Mouse (Mus musculus) spleen, adult 2 months (tissue): ENCODE measurements at regions not wholly inside any gene's neighbourhood (a gene's known extent, or its start where the extent isn't known, plus 50 kb on each side); places are given as distances from the start of the nearest gene placed in this dataset.

ENCODE experiments used
- DNase-seq, 2 experiments: peaks; one replicate each; pipeline versions ENCODE4 v3.0.0 to v3.0.0-alpha.2; 2012 to 2021; ENCODE audit warnings: low spot score in 2 of 2, low read depth in 1 of 2
- H3K27ac ChIP-seq: fragments of 200-500 bp; 2 replicates; pipeline ENCODE4 v1.5.1; 2012; ENCODE audit warnings: low read length, inconsistent platforms; ENCODE audit not compliant: insufficient read depth
- H3K27me3 ChIP-seq: fragments of 200-500 bp; 2 replicates; pipeline ENCODE4 v1.6.1; 2012; ENCODE audit warnings: mild to moderate bottlenecking, moderate library complexity, low read length, inconsistent platforms; ENCODE audit not compliant: control insufficient read depth, insufficient read depth
- H3K36me3 ChIP-seq: fragments of 200-500 bp; 2 replicates; pipeline ENCODE4 v1.6.1; 2012; ENCODE audit warnings: mild to moderate bottlenecking, low read length, inconsistent platforms; ENCODE audit not compliant: control insufficient read depth, insufficient read depth
- H3K4me1 ChIP-seq: fragments of 200-500 bp; 2 replicates; pipeline ENCODE4 v1.6.1; 2011; ENCODE audit warnings: inconsistent platforms; ENCODE audit not compliant: control insufficient read depth, insufficient read depth, insufficient read length
- H3K4me3 ChIP-seq: fragments of 200-500 bp; 2 replicates; pipeline ENCODE4 v1.5.1; 2011; ENCODE audit warnings: mild to moderate bottlenecking, inconsistent platforms; ENCODE audit not compliant: insufficient read depth, insufficient read length; ENCODE audit errors: extremely low read depth
- CTCF ChIP-seq: fragments of 200-500 bp; IDR thresholded peaks from 2 replicates; pipeline ENCODE4 v1.5.1; 2011; ENCODE audit warnings: mild to moderate bottlenecking, inconsistent platforms; ENCODE audit not compliant: insufficient read depth, insufficient read length, insufficient replicate concordance; ENCODE audit errors: extremely low read depth
- POLR2A ChIP-seq: fragments of 200-500 bp; IDR thresholded peaks from 2 replicates; pipeline ENCODE4 v1.6.1; 2011; ENCODE audit warnings: low read depth, low read length, inconsistent platforms
- WGBS: fragments of 180-500 bp; shearing (Covaris S2); methylation state at CpG from one replicate; pipeline ENCODE4 v1.1.7; 2018; 5-methylcytosine and 5-hydroxymethylcytosine counted together

DNA sequence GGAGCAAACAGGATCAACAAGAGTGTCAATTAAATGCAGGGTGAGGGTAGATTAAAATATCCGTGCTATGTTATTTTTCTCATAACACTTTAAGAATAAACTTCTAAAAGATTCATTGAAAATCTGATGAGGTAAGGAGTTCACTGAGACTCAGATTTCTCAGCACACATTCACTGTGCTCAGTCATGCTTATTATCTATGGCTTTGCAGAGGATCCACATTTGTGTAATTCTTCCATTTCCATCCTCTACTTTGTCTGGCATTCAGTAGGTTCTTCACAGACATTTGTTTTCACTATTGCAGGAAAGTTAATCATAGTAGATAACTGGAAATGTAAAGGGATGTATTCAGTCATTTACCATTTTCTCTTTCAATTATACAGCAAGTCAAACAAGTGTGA, 131.8 kb downstream of the Gm9733 start:
- no peak for TF ChIP-seq POLR2A
- no peak for TF ChIP-seq CTCF
- DNase-seq, result no peak

GRCm38 (mm10) chr3:15200990-15201389, 131.1 kb downstream of the Gm9733 start:
- TF ChIP-seq POLR2A, result no peak
- TF ChIP-seq CTCF, result no peak
- no peak overlapping the region for H3K4me3 ChIP-seq
- no peak overlapping the region for H3K27ac ChIP-seq
- H3K27me3 ChIP-seq, result no peaks in the 10 kb centered on the region
- no peak for DNase-seq
- H3K36me3 ChIP-seq, result no peaks in the 10 kb centered on the region
- no peaks in the 10 kb centered on the region; the same call in 1 of the 2 replicates for H3K4me1 ChIP-seq

More for the DNA sequence above, 131.8 kb downstream of the Gm9733 start:
- Histone ChIP-seq H3K36me3 (no peaks in the 10 kb centered on the region), H3K27me3 (no peaks in the 10 kb centered on the region), H3K27ac (no peak overlapping the region), H3K4me1 (no peaks in the 10 kb centered on the region; the same call in 1 of the 2 replicates), H3K4me3 (no peak overlapping the region)
- 88% methylated on average over 1 of the region's 1 CpGs for WGBS

DNA sequence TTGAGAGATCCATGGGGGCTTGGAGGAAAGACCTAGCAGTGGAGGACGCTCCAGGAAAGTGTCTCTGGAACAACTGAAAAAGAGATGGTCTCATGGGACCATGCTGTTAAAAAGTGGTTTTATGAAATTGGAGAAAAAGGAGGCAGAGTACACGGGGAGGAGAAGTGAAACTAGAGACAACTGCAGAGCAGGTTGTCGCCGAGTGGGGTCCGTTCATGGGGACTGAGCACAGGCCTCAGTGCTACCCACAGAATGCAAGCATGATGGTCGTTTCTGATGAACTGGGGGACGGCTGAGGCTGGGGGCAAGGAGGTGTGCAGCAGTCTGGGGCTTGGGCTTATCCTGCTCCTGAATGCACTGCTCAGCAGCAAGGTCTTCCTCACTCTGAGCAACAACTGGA, 129.3 kb downstream of the Gm9733 start:
- WGBS, result 20% methylated on average over 7 of the region's 7 CpGs
- no peak for TF ChIP-seq POLR2A
- TF ChIP-seq CTCF, result no peak
- DNase-seq, result peak in 1 of 2 experiments; percentile 41

GRCm38 (mm10) chr3:15205266-15206229, 126.6 kb downstream of the Gm9733 start:
- Histone ChIP-seq H3K27ac (no peak overlapping the region), H3K4me3 (no peak overlapping the region), H3K27me3 (no peaks in the 10 kb centered on the region), H3K36me3 (no peaks in the 10 kb centered on the region), H3K4me1 (no peaks in the 10 kb centered on the region; the same call in 1 of the 2 replicates)
- DNase-seq, result no peak
- TF ChIP-seq CTCF, result no peak
- no peak for TF ChIP-seq POLR2A
- WGBS, result 82% methylated on average over 6 of the region's 6 CpGs

More for the DNA sequence above, 129.3 kb downstream of the Gm9733 start:
- H3K27me3 ChIP-seq, result no peaks in the 10 kb centered on the region
- H3K27ac ChIP-seq, result no peak overlapping the region
- H3K36me3 ChIP-seq, result no peaks in the 10 kb centered on the region
- no peaks in the 10 kb centered on the region; the same call in 1 of the 2 replicates for H3K4me1 ChIP-seq
- no peak overlapping the region for H3K4me3 ChIP-seq

DNA sequence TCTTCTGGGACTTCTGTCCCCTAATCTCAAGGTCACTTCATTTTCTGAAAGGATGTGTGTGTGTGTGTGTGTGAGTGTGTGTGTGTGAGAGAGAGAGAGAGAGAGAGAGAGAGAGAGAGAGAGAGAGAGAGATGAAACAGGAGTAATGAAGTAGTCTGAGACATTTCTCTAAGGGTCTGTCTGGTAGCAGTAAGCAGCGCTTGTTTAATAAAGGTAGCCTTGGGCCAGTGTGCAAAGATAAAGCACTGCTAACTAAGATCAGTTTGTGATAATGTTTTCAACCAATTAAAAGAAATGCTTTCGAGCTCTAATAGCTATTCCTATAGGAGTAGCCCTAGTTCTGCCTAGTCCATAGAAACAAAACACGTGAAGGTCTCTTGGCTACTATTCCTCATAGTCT, 119.7 kb downstream of the Gm9733 start:
- H3K27ac ChIP-seq, result no peak overlapping the region
- no peaks in the 10 kb centered on the region for H3K4me1 ChIP-seq
- H3K27me3 ChIP-seq, result no peaks in the 10 kb centered on the region
- WGBS, result 90% methylated on average over 3 of the region's 3 CpGs
- H3K36me3 ChIP-seq, result no peaks in the 10 kb centered on the region
- no peak overlapping the region for H3K4me3 ChIP-seq
- TF ChIP-seq POLR2A, result no peak
- TF ChIP-seq CTCF, result no peak
- no peak for DNase-seq

DNA sequence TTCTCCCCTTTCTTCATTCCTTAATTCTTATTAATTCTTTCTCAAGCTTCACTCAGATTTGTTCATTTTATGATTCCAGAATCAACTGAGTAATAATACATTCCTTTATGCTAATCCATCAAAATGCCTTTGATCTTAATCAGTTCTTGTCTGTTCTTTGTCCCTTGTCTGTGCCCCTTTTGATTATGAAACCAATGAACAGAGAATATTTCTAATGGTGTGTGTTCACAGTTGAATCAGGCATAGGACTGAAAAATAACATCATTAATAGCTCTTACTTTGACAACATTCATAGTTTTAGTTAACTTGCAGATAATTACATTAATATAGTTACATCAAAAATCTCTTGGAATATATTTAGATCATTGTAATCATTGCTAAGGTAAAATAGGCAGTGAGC, 114.5 kb downstream of the Gm9733 start:
- H3K4me3 ChIP-seq, result no peak overlapping the region
- H3K27me3 ChIP-seq, result no peaks in the 10 kb centered on the region
- H3K4me1 ChIP-seq, result no peaks in the 10 kb centered on the region
- no peak for DNase-seq
- TF ChIP-seq CTCF (no peak), POLR2A (no peak)
- no peak overlapping the region for H3K27ac ChIP-seq
- H3K36me3 ChIP-seq, result no peaks in the 10 kb centered on the region

DNA sequence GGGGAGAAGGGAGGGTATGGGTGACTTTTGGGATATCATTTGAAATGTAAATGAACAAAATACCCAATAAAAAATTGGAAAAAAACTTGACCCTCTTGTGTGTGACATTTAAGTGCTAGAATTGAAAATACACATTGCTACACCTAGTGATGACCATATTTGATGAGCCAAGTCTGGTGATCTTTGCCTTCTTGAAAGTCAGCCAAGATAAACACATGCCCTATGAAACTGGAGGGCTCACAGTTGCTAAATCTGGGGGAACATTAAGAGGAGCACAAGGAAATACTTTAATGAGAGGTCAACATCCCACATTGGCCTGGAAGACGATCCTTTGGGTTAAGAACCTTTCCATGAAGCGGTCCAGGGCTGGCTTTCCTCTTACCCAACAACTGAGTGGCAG, 112.8 kb downstream of the Gm9733 start:
- H3K27ac ChIP-seq, result no peak overlapping the region
- TF ChIP-seq POLR2A, result no peak
- TF ChIP-seq CTCF, result no peak
- no peaks in the 10 kb centered on the region for H3K36me3 ChIP-seq
- no peaks in the 10 kb centered on the region for H3K27me3 ChIP-seq
- no peaks in the 10 kb centered on the region for H3K4me1 ChIP-seq
- WGBS, result 84% methylated on average over 2 of the region's 2 CpGs
- DNase-seq, result no peak
- H3K4me3 ChIP-seq, result no peak overlapping the region
